Mouse (Mus musculus): ENCODE results near the gene Cplx3. TPM values are rescaled to one million over a fixed set of nuclear protein-coding genes. Genes with fewer than 3 reads are reported as not detected.

The Cplx3 gene
- polyA plus RNA-seq, 1 experiment from 2014 or later = not detected

- Histone ChIP-seq H3K27ac (no peak overlapping the region), H3K4me3 (no peak overlapping the region), H3K36me3 (no peaks in the 10 kb centered on the region), H3K4me1 (replicated peaks) (peaks cover 14% of the 10 kb centered on the region), H3K27me3 (no peaks in the 10 kb centered on the region), H3K4me2 (no peak overlapping the region), H3K9ac (no peak overlapping the region), H3K9me3 (replicated peaks) (no peaks in the 10 kb centered on the region)
- ATAC-seq (replicated peaks; ENCODE audit: insufficient number of reproducible peaks, insufficient read depth, low FRiP score, low read depth) = no peak
- WGBS = 67% methylated on average over 3 of the region's 3 CpGs
These were observed 48.9 kb downstream of the Cplx3 start for GRCm38 (mm10) chr9:57557215-57557614.

DNA sequence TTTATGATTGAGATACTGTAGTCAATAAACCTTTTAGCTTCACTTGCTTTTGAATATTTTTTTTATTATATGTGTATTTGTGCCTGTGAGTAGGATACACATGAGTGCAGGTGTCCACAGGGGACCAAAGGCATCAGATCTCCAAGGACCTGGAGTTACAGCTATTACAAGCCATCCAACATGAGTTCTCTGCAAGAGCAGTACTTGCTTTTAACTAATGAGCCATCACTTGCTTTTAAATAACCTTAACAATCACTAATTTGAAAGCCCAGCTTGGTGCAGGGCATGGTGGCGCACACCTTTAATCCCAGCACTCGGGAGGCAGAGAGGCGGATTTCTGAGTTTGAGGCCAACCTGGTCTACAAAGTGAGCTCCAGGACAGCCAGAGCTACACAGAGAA is 51.3 kb downstream of the Cplx3 start:
- Histone ChIP-seq H3K27me3 (no peaks in the 10 kb centered on the region), H3K9me3 (replicated peaks) (no peaks in the 10 kb centered on the region)

DNA sequence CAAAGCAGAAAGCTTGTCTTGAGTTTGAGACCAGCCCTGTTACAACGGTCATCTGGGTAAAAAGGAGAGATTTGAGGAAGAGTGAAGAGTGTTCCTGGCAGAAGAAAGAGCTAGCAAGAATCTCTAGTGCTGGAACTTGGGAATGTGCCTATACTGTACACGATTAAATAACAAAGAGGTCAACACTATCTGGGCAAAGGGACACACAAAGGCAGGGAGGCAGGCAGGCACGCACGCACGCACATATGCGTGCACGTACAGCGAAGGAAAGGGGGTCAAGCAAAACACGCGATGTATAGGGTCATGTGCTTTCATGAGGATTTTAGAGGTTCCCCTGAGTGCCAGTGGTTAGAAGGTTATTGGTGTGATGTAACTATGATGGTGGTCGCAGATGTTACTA is 53.0 kb downstream of the Cplx3 start:
- H3K36me3 ChIP-seq = peaks cover 18% of the 10 kb centered on the region; the same call in 1 of the 2 replicates
- H3K9ac ChIP-seq = no peak overlapping the region
- H3K27ac ChIP-seq = no peak overlapping the region
- 69% methylated on average over 11 of the region's 11 CpGs for WGBS
- no peak overlapping the region for H3K4me2 ChIP-seq
- peaks cover 33% of the 10 kb centered on the region for H3K4me1 ChIP-seq (replicated peaks)
- no peaks in the 10 kb centered on the region for H3K9me3 ChIP-seq (replicated peaks)
- no peak overlapping the region for H3K4me3 ChIP-seq
- H3K27me3 ChIP-seq = no peaks in the 10 kb centered on the region
- ATAC-seq (replicated peaks; ENCODE audit: insufficient number of reproducible peaks, insufficient read depth, low FRiP score, low read depth) = no peak

More for the DNA sequence above, 51.3 kb downstream of the Cplx3 start:
- Histone ChIP-seq H3K36me3 (peaks cover 4% of the 10 kb centered on the region; the same call in 1 of the 2 replicates), H3K27ac (no peak overlapping the region), H3K4me2 (no peak overlapping the region), H3K4me1 (replicated peaks) (peaks cover 18% of the 10 kb centered on the region), H3K4me3 (no peak overlapping the region), H3K9ac (no peak overlapping the region)
- ATAC-seq (replicated peaks; ENCODE audit: insufficient number of reproducible peaks, insufficient read depth, low FRiP score, low read depth) = no peak
- WGBS = 59% methylated on average over 3 of the region's 3 CpGs

DNA sequence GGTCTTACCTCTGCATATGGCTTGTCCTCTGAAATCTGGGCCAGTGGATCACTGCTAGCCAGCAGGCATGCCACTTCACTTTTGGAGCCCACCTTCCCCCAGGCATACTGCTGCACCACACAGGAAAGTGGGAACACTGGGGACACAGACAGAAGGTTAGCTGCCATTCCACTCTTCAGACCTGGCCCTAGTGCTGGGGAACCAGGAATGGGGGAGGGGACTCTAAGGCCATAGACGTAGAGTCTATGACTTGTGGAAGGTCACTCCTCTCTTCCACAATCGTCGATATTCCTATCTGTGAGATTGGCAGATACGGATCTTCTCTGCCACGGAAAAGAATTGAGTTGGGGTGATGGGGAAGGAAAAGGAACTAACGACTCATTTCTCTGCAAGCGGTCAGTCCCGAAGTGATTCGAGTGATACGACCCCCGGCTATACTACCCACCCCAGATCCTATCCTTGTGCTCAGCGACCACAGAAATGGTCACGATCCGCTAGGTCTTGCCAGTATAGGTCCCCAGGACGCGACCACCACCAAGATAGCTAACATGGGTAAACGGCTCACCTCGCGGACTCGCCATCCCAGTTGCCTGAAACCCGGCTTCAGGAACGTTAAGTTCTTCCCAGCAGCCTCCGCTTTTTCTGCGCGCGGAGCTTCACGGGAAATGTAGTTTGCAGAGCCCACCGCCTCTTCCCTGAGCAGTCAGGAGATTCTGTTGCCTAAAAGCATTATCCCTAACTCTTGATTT is 53.8 kb downstream of the Cplx3 start, which contains the start of gene Mpi:
Mpi (minus strand) TSS at position 625 of the 749 bp plus-strand sequence.
- WGBS = 4% methylated on average over 28 of the region's 28 CpGs
- Histone ChIP-seq H3K36me3 (peaks cover 26% of the 10 kb centered on the region), H3K9me3 (replicated peaks) (no peaks in the 10 kb centered on the region), H3K9ac (peak within 1 kb of the TSS; percentile 71), H3K4me3 (peak within 1 kb of the TSS; percentile 75), H3K4me2 (peak within 1 kb of the TSS; percentile 84), H3K27ac (peak within 1 kb of the TSS; percentile 36; the same call in 1 of the 2 replicates), H3K27me3 (no peaks in the 10 kb centered on the region), H3K4me1 (replicated peaks) (peaks cover 36% of the 10 kb centered on the region)
- no peak for ATAC-seq (replicated peaks; ENCODE audit: insufficient number of reproducible peaks, insufficient read depth, low FRiP score, low read depth)

DNA sequence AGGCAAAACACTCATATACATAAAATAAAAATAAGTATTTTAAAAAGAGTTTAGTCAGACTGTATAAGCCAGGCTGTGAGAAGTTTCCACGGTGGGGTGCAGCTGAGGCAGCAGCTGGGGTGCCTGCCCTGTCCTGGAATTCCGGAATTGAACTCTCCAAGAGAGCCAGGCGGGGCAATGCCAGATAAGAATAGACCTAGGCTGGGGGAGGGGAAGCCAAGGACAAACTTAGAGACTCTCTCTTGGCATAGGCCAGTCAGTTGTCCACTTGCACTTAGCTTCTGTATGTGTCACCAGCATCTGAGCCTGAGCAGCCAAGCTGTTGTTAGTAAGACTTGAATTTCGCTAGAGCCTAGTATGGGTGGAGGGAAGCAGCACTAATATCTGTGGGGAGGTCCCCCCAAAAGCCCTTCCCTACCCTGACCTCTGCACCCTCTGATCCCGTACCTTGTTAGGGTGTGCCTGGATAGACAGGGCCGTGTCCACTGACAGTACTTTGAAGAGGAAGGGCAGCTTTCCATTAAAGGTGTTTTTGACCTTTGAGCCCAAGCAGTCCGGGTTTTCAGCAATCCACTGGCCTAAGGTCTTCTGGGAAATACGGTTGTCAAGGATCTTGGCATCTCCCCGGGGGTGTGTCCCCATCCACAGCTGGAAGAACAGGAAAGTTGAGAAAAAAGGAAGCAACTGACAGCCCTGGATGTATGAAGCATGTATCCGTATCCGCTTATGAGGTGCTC is 55.8 kb downstream of the Cplx3 start:
- WGBS = 59% methylated on average over 11 of the region's 11 CpGs
- Histone ChIP-seq H3K36me3 (peaks cover 40% of the 10 kb centered on the region), H3K4me3 (no peak overlapping the region), H3K9me3 (replicated peaks) (no peaks in the 10 kb centered on the region), H3K4me2 (peak overlapping the region; percentile 38), H3K4me1 (replicated peaks) (peaks cover 38% of the 10 kb centered on the region), H3K27ac (peak overlapping the region; percentile 88), H3K27me3 (no peaks in the 10 kb centered on the region), H3K9ac (no peak overlapping the region)
- peak; percentile 79 for ATAC-seq (replicated peaks; ENCODE audit: insufficient number of reproducible peaks, insufficient read depth, low FRiP score, low read depth)

Other genes with a start within 250 kb of the Cplx3 start
- 17.0 and 20.0 TPM in 2 replicates for gene Ppcdc, start 166.2 kb downstream of the Cplx3 start, polyA plus RNA-seq (2015; fragmentation: Nextera tagmentation; extraction: Ambion mirVana)
- gene Scamp5, start 138.2 kb downstream of the Cplx3 start, polyA plus RNA-seq (2015; fragmentation: Nextera tagmentation; extraction: Ambion mirVana) = 7.6 and 9.7 TPM in 2 replicates
- gene Rpp25, start 102.3 kb downstream of the Cplx3 start, polyA plus RNA-seq (2015; fragmentation: Nextera tagmentation; extraction: Ambion mirVana) = 11.5 and 12.9 TPM in 2 replicates
- gene Cox5a, start 85.0 kb downstream of the Cplx3 start, polyA plus RNA-seq (2015; fragmentation: Nextera tagmentation; extraction: Ambion mirVana) = 1,248 and 1,820 TPM in 2 replicates
- 10.6 and 15.1 TPM in 2 replicates for gene Fam219b, start 68.8 kb downstream of the Cplx3 start, polyA plus RNA-seq (2015; fragmentation: Nextera tagmentation; extraction: Ambion mirVana)
- gene Mpi, start 53.5 kb downstream of the Cplx3 start, polyA plus RNA-seq (2015; fragmentation: Nextera tagmentation; extraction: Ambion mirVana) = 75.2 and 80.6 TPM in 2 replicates
- 47.3 and 56.0 TPM in 2 replicates for gene Scamp2, start 45.3 kb downstream of the Cplx3 start, polyA plus RNA-seq (2015; fragmentation: Nextera tagmentation; extraction: Ambion mirVana)
- gene Ulk3, start 16.8 kb downstream of the Cplx3 start, polyA plus RNA-seq (2015; fragmentation: Nextera tagmentation; extraction: Ambion mirVana) = 14.3 and 21.3 TPM in 2 replicates
- gene Lman1l, start 14.5 kb upstream of the Cplx3 start, polyA plus RNA-seq (2015; fragmentation: Nextera tagmentation; extraction: Ambion mirVana) = not detected in 2 replicates
- 14.6 and 20.6 TPM in 2 replicates for gene Csk, start 47.4 kb upstream of the Cplx3 start, polyA plus RNA-seq (2015; fragmentation: Nextera tagmentation; extraction: Ambion mirVana)
- gene Cyp1a2, start 77.4 kb upstream of the Cplx3 start, polyA plus RNA-seq (2015; fragmentation: Nextera tagmentation; extraction: Ambion mirVana) = not detected in 2 replicates
- not detected in 2 replicates for gene Cyp1a1, start 81.6 kb upstream of the Cplx3 start, polyA plus RNA-seq (2015; fragmentation: Nextera tagmentation; extraction: Ambion mirVana)
- 13.5 and 21.4 TPM in 2 replicates for gene Edc3, start 102.3 kb upstream of the Cplx3 start, polyA plus RNA-seq (2015; fragmentation: Nextera tagmentation; extraction: Ambion mirVana)
- gene Clk3, start 159.6 kb upstream of the Cplx3 start, polyA plus RNA-seq (2015; fragmentation: Nextera tagmentation; extraction: Ambion mirVana) = 48.5 and 65.2 TPM in 2 replicates
- gene Arid3b, start 230.5 kb upstream of the Cplx3 start, polyA plus RNA-seq (2015; fragmentation: Nextera tagmentation; extraction: Ambion mirVana) = 5.9 and 8.5 TPM in 2 replicates